Mouse (Mus musculus) midbrain, embryonic 10.5 days (tissue): ENCODE data around the gene Gnb4. TPM values are rescaled to one million over a fixed set of nuclear protein-coding genes. Genes with fewer than 3 reads are reported as not detected.

Experiments
- DNase-seq: peaks from one replicate; pipeline ENCODE4 v3.0.0-alpha.2; 2017; ENCODE audit warnings: low spot score
- H3K27ac ChIP-seq: fragments of 300-500 bp; sonication (generic); replicated peaks from 2 replicates; pipeline ENCODE4 v1.5.1; 2016; ENCODE audit warnings: mild to moderate bottlenecking
- H3K27me3 ChIP-seq: fragments of 300-500 bp; sonication (generic); 2 replicates; pipeline ENCODE4 v1.6.1; 2016; ENCODE audit warnings: low read depth, mild to moderate bottlenecking; ENCODE audit not compliant: poor library complexity, severe bottlenecking
- H3K36me3 ChIP-seq: fragments of 300-500 bp; sonication (generic); 2 replicates; pipeline ENCODE4 v1.6.1; 2016; ENCODE audit warnings: mild to moderate bottlenecking, moderate library complexity
- H3K4me1 ChIP-seq: fragments of 300-500 bp; sonication (generic); 2 replicates; pipeline ENCODE4 v1.6.1; 2016
- H3K4me3 ChIP-seq: fragments of 300-500 bp; sonication (generic); 2 replicates; pipeline ENCODE4 v1.5.1; 2016; ENCODE audit warnings: mild to moderate bottlenecking, moderate library complexity
- H3K9me3 ChIP-seq: fragments of 300-500 bp; sonication (generic); replicated peaks from 2 replicates; pipeline ENCODE4 v1.6.1; 2016; ENCODE audit warnings: mild to moderate bottlenecking
- WGBS: fragments of 180-500 bp; shearing (Covaris S2); methylation state at CpG from one replicate; pipeline ENCODE4 v1.1.7; 2016; 5-methylcytosine and 5-hydroxymethylcytosine counted together
- polyA plus RNA-seq: library from polyadenylated mRNA; unstranded; fragments of >200 nt; fragmentation: Nextera tagmentation; extraction: Ambion mirVana; gene quantifications from 2 replicates; pipeline ENCODE4 v1.2.1, GENCODE M21; 2016

Gnb4 gene
- polyA plus RNA-seq: 46.4 and 49.4 TPM in 2 replicates

DNA sequence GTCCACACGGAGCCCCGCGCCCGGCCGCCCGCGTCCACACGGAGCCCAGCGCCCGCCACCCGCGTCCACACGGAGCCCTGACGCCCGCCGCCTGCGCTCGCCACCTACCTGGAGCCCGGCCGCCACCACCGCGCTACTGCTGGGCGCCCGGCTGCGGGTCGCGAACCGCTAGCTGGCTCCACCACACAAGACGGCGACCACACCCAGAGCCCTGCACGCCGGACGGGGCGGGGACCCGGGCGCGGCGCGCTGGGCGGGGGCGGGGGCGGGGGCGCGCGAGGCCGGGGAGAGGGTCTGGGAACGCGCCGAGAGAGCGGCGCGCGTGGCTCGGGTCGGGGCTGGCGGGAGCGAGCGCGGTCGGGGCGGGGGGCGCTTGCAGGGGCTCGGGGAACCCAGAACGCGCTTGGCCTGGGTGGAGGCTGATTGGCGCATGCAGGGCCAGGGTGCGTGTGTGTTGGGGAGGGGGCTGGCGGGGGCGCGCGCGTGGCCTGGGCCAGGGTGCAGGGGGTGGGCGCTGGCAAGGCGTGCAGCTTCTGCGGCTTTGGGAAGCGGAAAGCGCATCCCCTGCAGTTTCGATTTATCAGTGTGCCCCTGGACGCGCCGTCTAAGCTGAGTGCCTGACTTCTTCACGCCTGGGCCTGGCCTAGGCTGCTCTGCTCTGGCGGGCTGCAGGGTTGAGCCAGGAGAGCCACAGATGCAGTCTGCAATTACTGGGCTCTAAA is at the start of gene Gnb4:
Gene Gnb4, minus strand, starts transcription at position 255 of the 722 bp plus-strand sequence.
- Histone ChIP-seq H3K4me3 (peak within 1 kb of the TSS; percentile 80), H3K9me3 (no peaks in the 10 kb centered on the region), H3K27me3 (no peaks in the 10 kb centered on the region), H3K4me1 (peaks cover 20% of the 10 kb centered on the region), H3K36me3 (0 out of 2 replicates have a peak, but pooled peaks cover 4% of the 10 kb centered on the region), H3K27ac (peak within 1 kb of the TSS; percentile 87)
- 1% methylated on average over 77 of the region's 83 CpGs for WGBS
- DNase-seq: peak; percentile 86

DNA sequence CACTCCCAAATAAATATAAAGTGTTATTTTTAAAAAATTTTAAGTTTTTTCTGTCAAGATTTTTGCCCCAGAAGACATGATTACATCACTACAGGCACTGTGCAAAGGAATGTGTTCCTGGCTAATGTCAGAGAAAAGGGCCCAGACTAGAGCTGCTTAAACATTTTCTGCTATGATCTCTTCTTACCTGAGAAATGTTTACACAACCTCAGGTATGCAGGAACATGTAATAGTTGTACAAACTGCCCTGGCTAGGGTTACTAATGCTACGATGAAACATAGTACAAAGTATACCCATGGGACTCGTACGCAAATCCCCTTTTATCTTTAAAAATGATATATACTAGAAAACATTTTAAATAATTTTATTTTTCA is 45.2 kb upstream of the Gnb4 start:
- 95% methylated on average over 3 of the region's 3 CpGs for WGBS
- no peaks in the 10 kb centered on the region for H3K9me3 ChIP-seq
- no peaks in the 10 kb centered on the region for H3K36me3 ChIP-seq
- peaks cover 9% of the 10 kb centered on the region for H3K4me1 ChIP-seq
- no peak for DNase-seq
- H3K4me3 ChIP-seq: no peak overlapping the region
- no peaks in the 10 kb centered on the region for H3K27me3 ChIP-seq
- no peak overlapping the region for H3K27ac ChIP-seq

DNA sequence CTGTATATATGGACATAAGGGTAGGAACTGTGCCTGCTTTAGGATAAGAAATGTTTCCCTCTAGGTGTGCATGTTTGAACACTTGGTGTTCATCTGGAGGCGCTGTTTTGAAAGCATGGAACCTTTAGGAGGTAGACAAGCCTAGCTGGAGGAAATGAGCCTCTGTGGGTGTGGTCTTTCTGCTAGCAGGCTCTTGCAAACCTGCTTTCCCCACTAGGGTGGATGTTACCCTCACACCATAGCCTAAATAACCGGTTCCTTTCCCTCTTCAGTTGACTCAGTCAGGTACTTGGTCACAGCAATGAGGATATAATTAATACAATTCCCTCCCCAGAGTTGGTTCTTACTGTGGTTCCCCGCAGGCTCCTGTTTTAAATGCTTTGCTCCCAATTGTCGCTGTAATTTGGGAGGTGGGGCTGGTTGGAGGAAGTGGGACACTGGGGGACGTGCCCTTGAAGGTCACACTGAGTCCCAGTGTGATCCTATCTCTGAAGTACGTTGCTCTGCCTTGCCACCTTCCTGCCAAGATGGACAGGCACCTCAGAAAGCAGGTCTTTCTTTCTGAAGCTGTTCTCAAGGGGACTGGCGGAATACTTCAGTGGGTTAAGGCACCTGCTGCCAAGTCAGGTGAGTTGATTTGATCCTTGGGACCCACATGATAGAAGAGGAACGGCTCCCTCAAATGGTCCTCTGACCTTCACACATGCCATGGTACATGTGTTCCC is 44.6 kb upstream of the Gnb4 start:
- Histone ChIP-seq H3K27ac (no peak overlapping the region; the same call in 1 of the 2 replicates), H3K9me3 (no peaks in the 10 kb centered on the region), H3K36me3 (no peaks in the 10 kb centered on the region), H3K27me3 (no peaks in the 10 kb centered on the region), H3K4me1 (peaks cover 9% of the 10 kb centered on the region), H3K4me3 (no peak overlapping the region)
- 75% methylated on average over 8 of the region's 8 CpGs for WGBS
- no peak for DNase-seq

DNA sequence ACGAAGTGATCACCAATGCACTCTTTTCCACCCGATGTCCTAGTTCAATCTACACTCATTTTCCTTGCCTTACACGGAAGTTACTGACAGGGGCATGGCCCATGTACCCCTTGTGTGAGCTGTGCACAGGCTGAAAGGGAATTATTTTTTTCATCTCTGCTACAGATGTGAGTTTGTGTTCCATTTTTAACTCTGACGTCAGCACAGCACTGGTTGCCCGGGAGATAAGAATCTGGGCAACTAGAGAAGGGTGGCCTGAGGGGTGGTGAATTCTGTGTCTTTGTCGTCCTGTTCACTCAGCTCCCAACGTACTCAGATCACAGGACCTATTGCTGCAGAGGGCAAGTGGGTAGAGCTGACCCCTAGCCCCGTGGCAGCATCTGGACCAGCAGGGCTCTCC is 43.9 kb upstream of the Gnb4 start:
- H3K4me3 ChIP-seq: no peak overlapping the region
- DNase-seq: no peak
- 61% methylated on average over 8 of the region's 8 CpGs for WGBS

DNA sequence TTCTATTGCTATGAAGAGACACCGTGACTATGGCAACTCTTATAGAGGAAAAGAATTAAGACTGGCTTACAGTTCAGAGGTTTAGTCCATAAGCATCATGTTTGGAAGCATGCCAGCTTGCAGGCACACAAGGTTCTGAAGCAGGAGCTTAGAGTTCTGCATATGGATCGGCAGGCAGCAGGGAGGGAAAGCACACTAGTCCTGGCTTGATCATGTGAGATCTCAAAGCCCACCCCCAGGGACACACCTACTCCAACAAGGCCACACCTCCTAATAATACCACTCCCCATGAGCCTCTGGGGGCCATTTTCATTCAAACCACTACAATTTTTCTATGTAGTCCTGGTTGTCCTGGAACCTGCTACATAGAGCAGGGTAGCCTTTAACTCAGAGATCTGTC is 43.1 kb upstream of the Gnb4 start:
- no peak overlapping the region for H3K27ac ChIP-seq
- no peak overlapping the region for H3K4me3 ChIP-seq
- DNase-seq: no peak
- peaks cover 9% of the 10 kb centered on the region for H3K4me1 ChIP-seq
- no peaks in the 10 kb centered on the region for H3K27me3 ChIP-seq
- H3K36me3 ChIP-seq: no peaks in the 10 kb centered on the region
- H3K9me3 ChIP-seq: no peaks in the 10 kb centered on the region
- WGBS: 87% methylated on average over 2 of the region's 2 CpGs

More for the DNA sequence above, 43.9 kb upstream of the Gnb4 start:
- no peaks in the 10 kb centered on the region for H3K36me3 ChIP-seq
- H3K4me1 ChIP-seq: peaks cover 9% of the 10 kb centered on the region
- H3K27ac ChIP-seq: no peak overlapping the region
- H3K27me3 ChIP-seq: no peaks in the 10 kb centered on the region
- H3K9me3 ChIP-seq: no peaks in the 10 kb centered on the region

DNA sequence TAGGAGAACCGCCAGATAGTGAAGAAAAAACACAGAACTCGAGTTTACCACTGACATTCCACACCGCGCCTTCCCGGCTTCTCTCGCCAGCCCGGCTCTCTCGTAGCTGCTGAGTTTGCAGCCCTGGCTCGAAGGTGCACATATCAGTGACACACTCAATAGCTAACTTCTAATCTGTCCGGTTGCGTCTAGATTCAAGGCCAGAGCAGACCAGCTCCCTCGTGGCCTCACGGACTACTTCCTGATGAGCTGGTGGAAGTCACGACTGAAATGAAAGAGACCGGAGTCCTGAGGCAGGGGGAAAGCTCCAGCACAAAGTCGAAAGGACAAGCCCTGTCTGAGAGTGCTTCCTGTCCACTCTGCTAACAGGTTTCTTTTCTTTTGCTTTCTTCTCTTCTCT is 42.4 kb upstream of the Gnb4 start:
- Histone ChIP-seq H3K36me3 (no peaks in the 10 kb centered on the region), H3K27ac (no peak overlapping the region), H3K4me1 (peaks cover 9% of the 10 kb centered on the region), H3K27me3 (no peaks in the 10 kb centered on the region), H3K4me3 (no peak overlapping the region), H3K9me3 (no peaks in the 10 kb centered on the region)
- DNase-seq: no peak
- WGBS: 86% methylated on average over 16 of the region's 16 CpGs

DNA sequence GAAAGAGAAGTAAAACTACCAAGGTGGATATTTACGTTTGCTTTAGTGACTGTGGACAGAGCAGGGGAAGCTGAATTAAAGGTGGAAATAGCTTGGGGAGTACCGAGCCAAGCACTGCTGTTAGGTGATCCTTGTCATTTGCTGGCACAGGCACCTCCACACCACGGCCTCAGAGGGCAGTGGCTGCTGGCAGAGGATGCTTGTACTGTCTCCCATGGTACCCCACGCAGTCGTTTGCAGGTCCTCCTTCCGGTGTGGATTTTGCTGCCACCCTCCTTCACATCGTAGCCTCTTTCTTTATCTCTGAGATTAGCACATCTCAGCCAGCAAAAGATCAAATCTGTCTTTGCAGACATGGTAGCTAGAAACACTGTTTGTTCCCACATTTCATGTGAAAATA is 42.0 kb upstream of the Gnb4 start:
- Histone ChIP-seq H3K27ac (no peak overlapping the region), H3K9me3 (no peaks in the 10 kb centered on the region), H3K4me1 (peaks cover 9% of the 10 kb centered on the region), H3K36me3 (no peaks in the 10 kb centered on the region), H3K4me3 (no peak overlapping the region), H3K27me3 (no peaks in the 10 kb centered on the region)
- 82% methylated on average over 7 of the region's 7 CpGs for WGBS
- no peak for DNase-seq

DNA sequence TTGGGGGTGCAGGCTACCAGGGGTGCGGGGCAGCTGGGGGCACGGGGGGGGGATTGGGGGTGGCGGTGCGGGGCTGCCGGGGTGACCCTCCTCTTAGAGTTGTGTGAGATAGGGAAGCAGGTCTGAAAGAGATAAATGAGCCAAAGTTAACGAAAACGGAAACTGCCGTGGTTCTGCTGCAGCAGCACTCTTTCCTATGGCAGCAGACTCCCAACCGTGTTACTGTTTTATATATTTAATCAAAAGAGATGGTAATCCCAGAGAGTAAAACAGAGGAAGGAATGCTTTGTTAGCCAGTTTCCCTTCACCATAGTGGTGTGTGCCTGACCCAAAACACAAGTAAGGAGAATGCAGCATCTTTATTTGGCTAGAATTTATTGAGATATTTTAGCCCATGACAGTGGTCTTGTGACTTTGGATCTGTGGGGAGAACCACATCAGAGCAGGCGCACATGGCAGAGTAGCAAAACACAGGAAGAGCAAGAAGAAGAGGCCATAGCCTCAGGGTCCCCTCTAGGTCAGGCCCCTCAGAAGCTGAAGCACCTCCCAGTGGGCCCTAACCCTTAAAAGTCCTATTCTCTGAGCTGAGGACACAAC is 40.1 kb upstream of the Gnb4 start:
- no peak for DNase-seq
- no peaks in the 10 kb centered on the region for H3K9me3 ChIP-seq

DNA sequence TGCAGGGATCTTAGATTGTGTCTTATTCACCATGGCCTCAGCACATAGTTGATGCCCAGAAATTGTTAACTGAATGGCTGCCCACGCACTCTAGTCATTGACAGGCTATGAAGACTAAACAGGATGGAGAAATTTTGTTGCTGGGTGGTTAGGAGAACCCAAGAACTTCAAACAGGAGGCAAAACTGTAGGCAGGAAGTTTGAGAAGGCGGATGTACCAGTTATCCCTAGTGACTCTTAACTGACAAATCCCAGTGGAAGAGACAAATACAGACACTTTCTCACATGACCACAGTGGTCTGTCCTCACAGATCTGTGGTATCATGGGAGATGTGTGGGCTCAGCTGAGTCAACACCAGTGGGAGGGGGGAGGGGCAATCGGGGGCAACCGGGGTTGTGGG is 39.6 kb upstream of the Gnb4 start:
- 86% methylated on average over 4 of the region's 4 CpGs for WGBS
- H3K27ac ChIP-seq: no peak overlapping the region
- peaks cover 8% of the 10 kb centered on the region for H3K4me1 ChIP-seq
- DNase-seq: no peak
- H3K4me3 ChIP-seq: no peak overlapping the region
- H3K9me3 ChIP-seq: no peaks in the 10 kb centered on the region
- H3K36me3 ChIP-seq: no peaks in the 10 kb centered on the region
- H3K27me3 ChIP-seq: no peaks in the 10 kb centered on the region

More for the DNA sequence above, 40.1 kb upstream of the Gnb4 start:
- WGBS: 92% methylated on average over 10 of the region's 10 CpGs
- no peak overlapping the region for H3K27ac ChIP-seq
- no peaks in the 10 kb centered on the region for H3K36me3 ChIP-seq
- H3K4me1 ChIP-seq: peaks cover 9% of the 10 kb centered on the region
- H3K27me3 ChIP-seq: no peaks in the 10 kb centered on the region
- no peak overlapping the region for H3K4me3 ChIP-seq

DNA sequence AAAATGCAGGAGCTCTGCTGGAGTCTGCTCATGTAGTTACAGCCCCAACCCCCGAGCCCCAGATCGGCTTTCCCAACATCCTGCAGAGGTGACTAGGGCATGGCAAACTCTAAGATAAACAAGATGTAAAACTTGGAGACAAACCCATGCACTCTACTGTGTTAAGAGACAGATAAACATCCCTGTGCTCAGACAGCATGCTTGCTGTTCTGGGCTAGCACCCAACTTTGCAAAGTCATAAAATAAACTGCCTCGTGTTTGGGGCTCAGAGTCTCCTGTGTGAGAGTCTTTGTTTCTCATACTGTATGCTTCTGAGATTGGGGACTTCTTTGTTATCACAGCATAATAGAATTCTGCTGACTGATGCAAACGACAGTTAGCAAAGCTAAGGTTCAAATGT is 36.4 kb upstream of the Gnb4 start:
- 86% methylated on average over 4 of the region's 4 CpGs for WGBS
- Histone ChIP-seq H3K4me3 (no peak overlapping the region), H3K27me3 (no peaks in the 10 kb centered on the region)

DNA sequence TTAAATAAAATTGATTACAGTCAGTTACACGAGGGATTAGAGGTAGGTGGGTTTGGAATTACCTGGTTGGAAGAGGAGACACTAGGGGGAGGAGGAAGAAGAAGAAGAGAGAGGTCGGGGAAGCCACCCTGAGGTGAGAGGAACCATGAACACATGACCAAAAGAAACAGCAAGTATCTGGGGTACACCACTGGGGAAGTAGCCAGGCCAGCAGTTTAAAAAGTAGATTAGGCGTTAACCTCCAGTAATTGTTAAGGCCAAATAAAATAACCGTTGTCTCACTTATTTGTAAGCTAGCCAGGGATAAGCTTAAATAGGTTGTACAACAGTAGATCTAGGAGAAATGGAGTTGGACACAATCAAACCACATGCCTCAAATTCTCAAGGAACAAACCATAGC is 32.9 kb upstream of the Gnb4 start:
- DNase-seq: no peak
- H3K36me3 ChIP-seq: no peaks in the 10 kb centered on the region
- WGBS: 80% methylated on average over 4 of the region's 4 CpGs
- no peak overlapping the region for H3K4me3 ChIP-seq
- no peak overlapping the region for H3K27ac ChIP-seq
- H3K4me1 ChIP-seq: no peaks in the 10 kb centered on the region
- H3K9me3 ChIP-seq: no peaks in the 10 kb centered on the region
- no peaks in the 10 kb centered on the region for H3K27me3 ChIP-seq

More for the DNA sequence above, 36.4 kb upstream of the Gnb4 start:
- DNase-seq: no peak
- Histone ChIP-seq H3K27ac (no peak overlapping the region), H3K9me3 (no peaks in the 10 kb centered on the region), H3K4me1 (no peaks in the 10 kb centered on the region), H3K36me3 (no peaks in the 10 kb centered on the region)

DNA sequence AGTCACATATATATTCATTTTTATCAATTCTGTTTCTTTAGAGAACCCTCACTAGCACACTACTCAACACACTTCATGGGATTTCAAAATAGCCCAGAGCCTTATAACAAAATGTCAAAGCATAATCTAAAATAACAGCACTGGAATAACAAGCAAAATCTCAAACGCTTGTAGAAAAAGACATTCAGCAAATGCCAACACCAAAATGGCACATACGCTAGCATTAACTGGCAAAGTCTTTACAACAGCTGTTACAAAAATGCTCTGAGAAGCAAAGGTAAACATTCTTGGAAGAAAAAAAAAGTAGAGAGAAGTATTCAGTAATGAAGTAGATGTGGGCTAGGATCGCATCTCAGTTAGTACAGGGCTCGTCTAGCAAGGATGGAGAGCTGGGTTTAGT is 30.5 kb upstream of the Gnb4 start:
- H3K4me3 ChIP-seq: no peak overlapping the region
- H3K36me3 ChIP-seq: no peaks in the 10 kb centered on the region
- no peaks in the 10 kb centered on the region for H3K27me3 ChIP-seq
- no peak for DNase-seq
- 90% methylated on average over 4 of the region's 4 CpGs for WGBS
- no peaks in the 10 kb centered on the region for H3K4me1 ChIP-seq
- no peaks in the 10 kb centered on the region for H3K9me3 ChIP-seq
- H3K27ac ChIP-seq: no peak overlapping the region

DNA sequence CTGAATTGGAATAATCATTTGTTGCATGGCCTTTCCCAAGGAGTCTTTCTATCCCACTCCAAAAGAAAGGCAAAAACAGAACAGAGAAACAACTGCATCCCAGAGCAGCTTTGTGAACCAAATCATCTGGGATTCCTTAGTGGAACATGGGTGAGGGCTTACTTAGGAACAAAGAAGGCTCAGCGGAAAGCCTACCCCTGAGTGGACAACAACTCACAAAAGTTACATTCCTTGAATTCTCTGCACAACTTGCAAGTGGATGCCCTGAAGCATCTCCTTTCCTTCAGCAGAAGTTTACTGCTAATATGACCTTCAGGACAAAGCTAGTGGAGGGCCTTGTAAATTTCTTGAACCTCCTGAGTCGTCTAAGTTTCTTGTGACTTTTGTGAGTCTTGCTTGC is 28.4 kb upstream of the Gnb4 start:
- Histone ChIP-seq H3K9me3 (no peaks in the 10 kb centered on the region), H3K4me3 (no peak overlapping the region), H3K4me1 (no peaks in the 10 kb centered on the region), H3K27ac (no peak overlapping the region), H3K27me3 (no peaks in the 10 kb centered on the region), H3K36me3 (no peaks in the 10 kb centered on the region)
- 80% methylated on average over 2 of the region's 2 CpGs for WGBS
- DNase-seq: no peak
